Mouse (Mus musculus): ENCODE measurements around the gene B9d2.

B9d2 gene

GRCm38 (mm10) chr7:25674297-25674696, 6.3 kb upstream of the B9d2 start:
- in situ Hi-C loops (cut with MboI, MseI) = no loop called here

DNA sequence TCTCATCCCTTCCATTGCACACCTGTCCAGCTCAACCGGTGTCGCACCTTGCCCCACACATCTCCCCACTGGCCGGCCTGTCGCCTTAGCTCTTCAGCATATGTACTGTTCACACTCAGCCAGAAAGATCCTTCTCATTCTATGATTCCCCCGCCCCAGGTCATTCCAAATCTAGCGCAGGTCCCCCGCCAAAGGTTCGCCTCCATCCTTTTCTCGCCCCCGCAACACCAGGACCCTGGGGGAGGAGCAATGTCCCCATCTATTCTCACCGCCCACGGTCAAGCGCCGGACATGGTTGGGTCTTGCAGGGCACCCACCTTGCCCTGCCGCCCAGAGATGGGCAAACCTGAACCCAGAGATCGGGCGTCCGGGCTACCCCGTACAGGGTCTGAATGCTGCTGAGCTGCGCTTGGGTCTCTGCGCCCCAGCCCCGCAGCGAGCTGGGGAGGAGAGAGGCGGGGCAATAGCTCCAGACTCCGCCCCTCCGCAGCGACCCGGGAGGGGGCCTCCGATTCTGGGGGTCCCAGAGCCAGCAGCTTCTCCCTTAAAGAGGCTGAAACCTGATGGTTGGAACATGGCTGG, 5.8 kb upstream of the B9d2 start, which contains the start of gene Tmem91:
TSS of gene Tmem91 (minus strand) at position 448 of the 582 bp plus-strand sequence.
- in situ Hi-C loops (cut with MboI, MseI) = loop anchor here in 1 of 2 experiments (25.0 kb wide), 1 partner anchor 1288 kb away; the partner anchor contains the start of gene Smg9

GRCm38 (mm10) chr7:25675405-25675804, 5.2 kb upstream of the B9d2 start:
- in situ Hi-C loops (cut with MboI, MseI) = loop anchor here in 1 of 2 experiments (25.0 kb wide), 1 partner anchor 1288 kb away; the partner anchor contains the start of gene Smg9

- in situ Hi-C loops (cut with MboI, MseI) = loop anchor here in 1 of 2 experiments (25.0 kb wide), 1 partner anchor 1289 kb away; the partner anchor contains the start of gene Smg9
Observed at GRCm38 (mm10) chr7:25676085-25676781, 4.3 kb upstream of the B9d2 start.

- in situ Hi-C loops (cut with MboI, MseI) = loop anchor here in 1 of 2 experiments (25.0 kb wide), 1 partner anchor 1290 kb away; the partner anchor contains the start of gene Smg9
Observed at GRCm38 (mm10) chr7:25677013-25677412, 3.6 kb upstream of the B9d2 start.

DNA sequence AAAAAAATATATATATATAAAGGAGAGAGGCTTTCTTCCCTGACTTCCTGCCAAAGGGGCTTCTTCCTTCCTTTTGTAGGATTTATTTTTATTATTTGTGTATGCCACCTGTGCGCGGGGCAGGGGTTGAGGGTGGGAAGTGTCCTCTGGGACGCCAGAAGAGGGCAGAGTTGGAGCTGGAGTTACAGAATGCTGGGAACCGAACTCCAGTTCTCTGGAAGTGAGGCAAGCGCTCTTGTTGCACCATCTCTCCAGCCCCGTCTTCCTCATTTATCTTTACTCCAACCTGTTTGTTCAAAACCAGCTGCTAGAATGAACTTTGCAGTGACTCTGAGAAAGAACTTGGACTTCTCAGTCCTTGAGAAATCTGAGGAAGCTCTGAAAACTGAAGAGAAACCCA, 609 bp upstream of the B9d2 start:
- in situ Hi-C loops (cut with MboI, MseI) = loop anchor here in 1 of 2 experiments (25.0 kb wide), 1 partner anchor 1293 kb away; the partner anchor contains the start of gene Smg9

DNA sequence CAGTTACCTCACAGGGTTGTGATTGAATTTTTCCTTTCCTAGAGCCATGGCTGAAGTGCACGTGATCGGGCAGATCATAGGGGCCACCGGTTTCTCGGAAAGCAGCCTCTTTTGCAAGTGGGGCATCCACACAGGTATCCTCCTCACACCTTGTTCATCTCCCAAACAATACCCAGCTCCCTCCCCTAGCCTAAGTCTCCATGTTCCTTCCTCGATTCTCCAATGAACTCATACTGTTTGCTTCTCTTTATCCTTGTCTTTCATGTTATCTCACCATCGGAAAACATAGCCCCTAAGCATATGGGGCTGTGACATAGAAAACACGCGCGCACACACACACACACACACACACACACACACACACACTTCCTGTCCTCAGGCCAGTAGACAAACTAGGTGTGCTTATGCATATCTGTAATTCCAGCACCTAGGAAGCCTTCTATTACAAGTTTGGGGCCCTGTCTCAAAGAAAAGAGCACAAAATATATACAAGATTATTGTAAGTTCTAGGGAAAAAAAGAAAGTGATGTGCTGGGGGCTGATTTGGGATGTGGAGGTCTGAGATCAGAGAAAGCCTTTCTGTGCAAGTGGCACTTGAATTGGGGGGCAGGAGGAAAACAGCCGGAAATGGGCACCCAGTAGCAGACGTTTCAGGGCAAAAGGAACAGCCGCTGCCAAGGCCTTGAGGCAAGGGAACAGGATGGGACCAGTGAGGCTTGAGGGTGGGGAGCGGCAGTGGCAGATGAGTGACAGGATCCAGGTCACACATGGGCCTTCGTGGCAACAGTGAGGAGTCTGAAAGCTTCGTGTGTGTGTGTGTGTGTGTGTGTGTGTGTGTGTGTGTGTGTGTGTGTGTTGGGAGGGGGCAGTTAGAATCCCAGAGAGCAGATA, 1.0 kb downstream of the B9d2 start:
- in situ Hi-C loops (cut with MboI, MseI) = loop anchor here in 1 of 2 experiments (25.0 kb wide), 1 partner anchor 1294 kb away; the partner anchor contains the start of gene Smg9

- in situ Hi-C loops (cut with MboI, MseI) = loop anchor here in 1 of 2 experiments (25.0 kb wide), 1 partner anchor 1296 kb away; the partner anchor contains the start of gene Smg9
Observed at GRCm38 (mm10) chr7:25683474-25684180, 3.0 kb downstream of the B9d2 start.

DNA sequence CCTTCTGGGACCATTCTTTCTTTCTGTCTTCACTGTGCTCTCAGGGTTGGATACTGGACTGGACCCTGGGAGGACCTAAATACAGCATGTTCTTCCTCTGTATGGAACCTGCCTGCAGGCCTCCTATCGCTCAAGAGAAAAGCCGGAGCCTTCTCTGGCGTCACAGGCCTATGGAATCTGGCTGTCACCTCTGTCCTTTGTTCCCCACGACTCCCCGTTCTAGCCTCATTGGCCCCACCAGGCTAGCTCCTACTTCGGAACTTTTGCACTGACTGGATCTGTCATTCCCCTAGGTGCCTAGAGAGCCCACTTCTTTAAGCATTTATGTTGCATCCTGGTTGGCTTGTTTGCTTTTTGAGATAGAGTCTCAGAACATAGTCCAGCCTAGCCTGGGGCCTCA, 4.1 kb downstream of the B9d2 start:
- in situ Hi-C loops (cut with MboI, MseI) = loop anchor here (5.0 to 25.0 kb wide), 2 partner anchors 37 to 1297 kb away; partner anchors contain the start of gene Smg9 (in 1 of the 2)

DNA sequence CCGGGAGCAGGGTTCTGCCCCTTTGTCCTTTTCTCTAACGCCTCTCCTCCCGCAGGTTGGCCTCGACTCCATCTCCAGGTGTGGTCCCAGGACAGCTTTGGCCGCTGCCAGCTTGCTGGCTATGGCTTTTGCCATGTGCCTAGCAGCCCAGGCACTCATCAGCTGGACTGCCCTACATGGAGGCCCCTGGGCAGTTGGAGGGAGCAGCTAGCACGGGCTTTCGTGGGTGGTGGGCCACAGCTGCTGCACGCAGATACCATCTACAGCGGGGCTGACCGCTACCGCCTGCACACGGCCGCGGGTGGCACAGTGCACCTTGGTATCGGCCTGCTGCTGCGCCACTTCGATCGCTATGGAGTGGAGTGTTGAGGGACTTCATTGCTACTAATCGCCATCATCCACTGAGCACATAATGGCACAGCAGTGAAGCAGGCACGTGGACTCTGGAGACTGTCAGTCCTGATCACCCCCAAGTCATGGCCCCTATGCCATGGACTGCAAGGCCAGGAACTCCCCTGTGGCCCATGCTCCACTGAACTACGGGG, 5.4 kb downstream of the B9d2 start:
- in situ Hi-C loops (cut with MboI, MseI) = loop anchor here (5.0 to 25.0 kb wide), 2 partner anchors 39 to 1299 kb away; partner anchors contain the start of gene Smg9 (in 1 of the 2)

GRCm38 (mm10) chr7:25686680-25687531, 6.3 kb downstream of the B9d2 start, which contains the start of gene Tgfb1:
TSS of gene Tgfb1 (plus strand) at chr7:25687002.
- in situ Hi-C loops (cut with MboI, MseI) = loop anchor here (5.0 to 25.0 kb wide), 2 partner anchors 40 to 1300 kb away; partner anchors contain the start of gene Smg9 (in 1 of the 2)

DNA sequence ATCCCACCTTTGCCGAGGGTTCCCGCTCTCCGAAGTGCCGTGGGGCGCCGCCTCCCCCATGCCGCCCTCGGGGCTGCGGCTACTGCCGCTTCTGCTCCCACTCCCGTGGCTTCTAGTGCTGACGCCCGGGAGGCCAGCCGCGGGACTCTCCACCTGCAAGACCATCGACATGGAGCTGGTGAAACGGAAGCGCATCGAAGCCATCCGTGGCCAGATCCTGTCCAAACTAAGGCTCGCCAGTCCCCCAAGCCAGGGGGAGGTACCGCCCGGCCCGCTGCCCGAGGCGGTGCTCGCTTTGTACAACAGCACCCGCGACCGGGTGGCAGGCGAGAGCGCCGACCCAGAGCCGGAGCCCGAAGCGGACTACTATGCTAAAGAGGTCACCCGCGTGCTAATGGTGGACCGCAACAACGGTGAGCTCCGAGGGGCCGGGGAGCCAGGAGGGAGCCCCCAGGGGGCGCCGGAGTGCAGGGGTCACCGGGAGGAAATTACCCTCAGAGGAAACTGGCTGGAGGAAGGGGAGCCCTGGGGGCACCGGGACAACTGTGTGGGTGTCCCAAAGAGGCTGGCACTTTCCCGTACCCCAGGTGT, 7.3 kb downstream of the B9d2 start:
- in situ Hi-C loops (cut with MboI, MseI) = loop anchor here (5.0 to 25.0 kb wide), 2 partner anchors 41 to 1301 kb away; partner anchors contain the start of gene Smg9 (in 1 of the 2)

GRCm38 (mm10) chr7:25688810-25689586, 8.4 kb downstream of the B9d2 start:
- in situ Hi-C loops (cut with MboI, MseI) = loop anchor here (5.0 to 25.0 kb wide), 2 partner anchors 42 to 1302 kb away; partner anchors contain the start of gene Smg9 (in 1 of the 2)

GRCm38 (mm10) chr7:25689603-25690021, 9.0 kb downstream of the B9d2 start:
- in situ Hi-C loops (cut with MboI, MseI) = loop anchor here (5.0 to 25.0 kb wide), 3 partner anchors 42 to 1675 kb away; partner anchors contain the start of gene Smg9 (in 1 of the 2)

DNA sequence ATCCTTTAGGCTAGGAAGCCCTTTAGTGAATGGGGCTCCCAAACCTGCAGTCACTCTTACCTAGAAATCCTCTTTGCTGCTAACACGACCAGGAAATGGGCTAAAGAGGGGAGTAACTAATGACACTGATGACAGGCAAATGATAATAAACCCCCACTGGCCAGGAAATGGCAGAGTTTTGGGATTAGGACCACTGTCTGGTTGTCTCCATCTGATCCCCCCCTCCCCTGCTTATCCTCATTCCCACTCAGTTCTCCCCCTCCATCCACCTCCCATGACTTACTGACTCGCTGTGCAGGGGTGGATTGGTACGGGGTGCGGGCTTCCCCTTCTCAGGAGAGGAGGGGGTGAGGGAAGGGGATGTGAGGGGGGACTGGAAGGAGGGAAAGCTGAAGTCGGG, 9.5 kb downstream of the B9d2 start:
- in situ Hi-C loops (cut with MboI, MseI) = loop anchor here in 1 of 2 experiments (10.0 to 25.0 kb wide), 2 partner anchors 1303 to 1675 kb away; partner anchors contain the start of gene Smg9

GRCm38 (mm10) chr7:25694104-25694503, 13.5 kb downstream of the B9d2 start:
- in situ Hi-C loops (cut with MboI, MseI) = loop anchor here in 1 of 2 experiments (10.0 to 25.0 kb wide), 2 partner anchors 1307 to 1671 kb away; partner anchors contain the start of gene Smg9

GRCm38 (mm10) chr7:25699851-25700250, 19.3 kb downstream of the B9d2 start:
- in situ Hi-C loops (cut with MboI, MseI) = loop anchor here (5.0 to 25.0 kb wide), 5 partner anchors 37 to 1665 kb away; partner anchors contain the start of genes BC024978 (in 1 of the 2), Gm21983 (in 1 of the 2), Mia (in 1 of the 2) and Rab4b (in 1 of the 2)

Measured in T-helper 17 cell (primary cell).